Mouse (Mus musculus): Measurements from ENCODE around the gene Parp12.

GRCm38 (mm10) chr6:39146041-39146440 is 27.9 kb upstream of the Parp12 start:
- TF ChIP-seq CTCF (IDR thresholded peaks at IDR 0.05; ENCODE audit: low read depth, low read length), result no peak
- TF ChIP-seq GATA1 (IDR thresholded peaks at IDR 0.05; ENCODE audit: borderline replicate concordance, low read length), result no peak
- TF ChIP-seq TAL1 (conservative IDR thresholded peaks at IDR 0.05; ENCODE audit: low read depth, low read length), result no peak
- no peak for TF ChIP-seq GATA2 (IDR thresholded peaks at IDR 0.05; ENCODE audit: borderline replicate concordance, low read depth, low read length)

Data from G1E (cell line).